Mouse (Mus musculus) CD4-positive, CD25-positive, alpha-beta regulatory T cell, adult 2 months (primary cell): ENCODE measurements around the gene Vapb.
"Not testable (repeated sequence)": the region's sequence is repeated elsewhere in the genome, so short reads cannot be mapped to it uniquely, and the experiment has no call there.

Source experiments
- DNase-seq: peaks from one replicate; pipeline ENCODE4 v3.0.0-alpha.2; 2012; ENCODE audit warnings: low read depth, low spot score

Vapb gene

GRCm38 (mm10) chr2:173737222-173737989 is at the start of gene Vapb:
TSS of gene Vapb (plus strand) at chr2:173737511.
- peak; percentile 100 for DNase-seq

- DNase-seq, result no peak
Observed at GRCm38 (mm10) chr2:173689835-173690234, 47.5 kb upstream of the Vapb start.

DNA sequence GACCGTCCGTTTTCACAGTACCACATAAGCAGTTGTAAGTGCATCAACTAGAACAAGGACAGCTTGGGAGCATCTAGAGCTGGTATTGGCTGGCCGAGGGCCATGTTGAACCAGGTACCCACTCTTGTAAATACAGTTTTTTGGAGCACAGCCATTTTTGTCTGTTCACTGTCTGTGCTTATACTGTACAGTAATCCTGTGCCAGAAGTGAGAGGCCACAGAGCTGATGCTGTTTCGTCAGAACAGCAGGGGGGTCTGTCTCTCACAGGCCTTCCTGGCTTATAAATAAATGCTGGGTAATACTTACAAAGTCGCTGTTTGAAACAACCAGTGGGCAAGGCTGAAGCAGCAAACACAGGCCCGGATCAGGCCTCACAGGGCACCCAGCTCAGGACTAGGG is 45.6 kb upstream of the Vapb start:
- DNase-seq, result no peak

GRCm38 (mm10) chr2:173692693-173693092 is 44.6 kb upstream of the Vapb start:
- no peak for DNase-seq

DNA sequence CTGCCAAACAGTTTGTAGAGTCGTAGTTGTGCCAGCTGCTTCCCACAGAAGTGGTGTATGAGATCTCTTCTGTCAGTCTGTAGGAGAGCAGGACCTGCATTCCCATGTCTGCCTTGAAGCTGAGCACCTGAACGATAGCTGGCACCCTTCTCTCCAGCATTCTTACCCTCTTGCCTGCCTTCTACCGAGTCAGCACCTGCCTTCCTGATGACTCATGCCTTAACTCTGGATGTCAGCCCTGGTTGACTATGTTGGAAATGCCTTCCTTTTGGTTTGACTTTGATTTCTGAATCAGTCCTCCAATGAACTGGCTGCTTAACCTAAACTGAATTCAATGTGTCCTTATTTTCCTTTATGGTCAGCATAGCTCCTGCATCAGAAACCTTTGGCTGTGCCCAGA is 38.5 kb upstream of the Vapb start:
- DNase-seq, result no peak

GRCm38 (mm10) chr2:173702096-173702866 is 35.0 kb upstream of the Vapb start:
- DNase-seq, result no peak

GRCm38 (mm10) chr2:173702867-173703237 is 34.5 kb upstream of the Vapb start:
- no peak for DNase-seq

GRCm38 (mm10) chr2:173705827-173706551 is 31.3 kb upstream of the Vapb start:
- DNase-seq, result no peak

DNA sequence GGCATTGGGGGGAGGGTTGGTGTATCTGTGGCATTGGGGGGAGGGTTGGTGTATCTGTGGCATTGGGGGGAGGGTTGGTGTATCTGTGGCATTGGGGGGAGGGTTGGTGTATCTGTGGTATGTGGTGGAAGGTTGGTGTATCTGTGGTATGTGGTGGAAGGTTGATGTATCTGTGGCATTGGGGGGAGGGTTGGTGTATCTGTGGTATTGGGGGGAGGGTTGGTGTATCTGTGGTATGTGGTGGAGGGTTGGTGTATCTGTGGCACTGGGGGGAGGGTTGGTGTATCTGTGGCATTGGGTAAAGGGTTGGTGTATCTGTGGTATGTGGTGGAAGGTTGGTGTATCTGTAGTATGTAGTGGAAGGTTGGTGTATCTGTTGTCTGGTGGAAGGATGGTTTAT is 29.7 kb upstream of the Vapb start:
- DNase-seq, result peak; percentile 11

GRCm38 (mm10) chr2:173710193-173710592 is 27.1 kb upstream of the Vapb start:
- no peak for DNase-seq

GRCm38 (mm10) chr2:173712656-173713055 is 24.7 kb upstream of the Vapb start:
- DNase-seq, result no peak

GRCm38 (mm10) chr2:173713241-173713640 is 24.1 kb upstream of the Vapb start:
- DNase-seq, result no peak

GRCm38 (mm10) chr2:173714620-173715218 is 22.6 kb upstream of the Vapb start:
- no peak for DNase-seq

DNA sequence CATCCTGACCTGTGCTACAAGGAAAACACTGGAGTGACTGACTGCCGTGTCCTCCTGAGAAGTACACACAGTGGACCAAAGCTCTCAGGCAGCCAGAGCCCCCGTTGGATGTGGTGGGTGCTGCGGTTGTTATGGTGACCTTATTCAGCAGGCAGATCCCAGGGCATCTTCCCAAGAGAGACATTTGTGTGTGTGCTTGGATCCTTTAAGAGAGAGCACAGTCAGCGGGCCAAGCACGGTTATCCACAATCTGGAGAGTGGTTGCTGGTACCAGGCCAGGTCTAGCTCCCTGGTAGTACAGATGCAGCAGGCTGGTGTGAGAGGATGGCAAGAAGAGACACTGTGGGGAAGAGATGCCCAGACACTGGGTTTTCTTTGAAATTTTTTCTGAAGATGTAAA is 20.3 kb upstream of the Vapb start:
- DNase-seq, result no peak

DNA sequence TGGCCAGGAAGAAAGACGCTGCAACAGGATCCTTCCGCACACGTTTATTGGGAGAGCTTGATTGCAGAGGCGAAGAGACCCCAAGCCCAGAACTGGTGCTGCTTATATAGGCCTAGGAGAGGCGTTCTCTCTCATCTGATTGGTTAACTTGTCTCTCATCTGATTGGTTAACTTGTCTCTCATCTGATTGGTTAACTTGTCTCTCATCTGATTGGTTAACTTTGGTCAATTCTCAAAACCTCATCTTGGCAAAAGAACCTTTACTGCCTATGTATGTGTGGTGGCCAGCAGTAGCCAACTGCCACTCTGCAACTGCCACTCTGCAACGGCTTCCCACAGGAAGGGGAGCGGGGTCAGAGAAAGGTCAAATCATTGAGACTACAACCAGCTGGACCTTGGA is 18.2 kb upstream of the Vapb start, which contains the start of gene 1700010B08Rik:
Gene 1700010B08Rik (plus strand): TSS at position 301 of the 400 bp plus-strand sequence.
- DNase-seq, result not testable (repeated sequence)

DNA sequence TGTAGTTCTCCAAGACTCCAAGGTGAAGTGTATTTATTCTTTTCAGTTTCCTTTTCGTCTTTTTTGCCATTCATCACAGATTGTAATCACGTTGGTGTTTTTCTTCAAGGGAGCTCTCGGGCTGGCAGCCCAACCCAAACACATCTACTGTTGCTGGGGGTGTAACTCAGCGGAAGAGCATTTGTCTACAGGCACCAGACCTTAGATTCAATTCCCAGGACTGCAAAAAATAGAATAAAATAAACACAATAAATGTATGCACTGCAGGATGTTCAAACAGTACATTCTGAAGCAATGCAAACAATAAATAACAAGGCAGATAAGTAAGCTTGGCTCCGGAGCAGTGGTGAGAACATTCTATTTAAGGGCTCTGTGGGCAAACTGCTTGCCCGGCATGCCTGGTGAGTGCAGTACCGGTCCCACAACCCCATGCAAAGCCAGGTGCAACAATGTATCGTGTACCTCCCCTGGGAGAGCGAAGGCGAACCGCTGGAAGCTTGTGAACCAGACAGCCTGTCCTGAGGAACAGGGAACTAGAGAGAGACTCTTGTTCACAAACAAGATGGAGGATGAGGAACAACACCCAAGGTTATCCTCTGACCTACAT is 15.0 kb upstream of the Vapb start:
- no peak for DNase-seq

DNA sequence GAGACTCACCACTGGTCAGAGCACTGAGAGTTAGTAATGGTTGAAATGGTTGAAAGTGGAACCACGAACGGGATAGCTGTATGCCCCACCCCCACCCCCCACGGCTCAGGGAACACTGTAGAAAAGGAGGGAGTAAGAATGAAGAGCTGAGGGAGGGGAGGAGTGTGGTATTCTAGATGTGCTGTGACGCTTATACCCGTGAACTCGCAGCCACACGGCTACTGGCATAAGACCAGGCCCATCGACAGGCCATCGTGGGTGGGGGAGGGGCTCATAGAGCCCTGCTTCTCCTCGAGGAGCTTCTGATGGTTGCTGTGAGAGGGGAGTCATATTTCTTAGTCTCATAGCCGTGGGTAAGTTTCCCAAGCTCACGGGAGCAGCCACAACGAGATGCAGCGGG is 12.9 kb upstream of the Vapb start:
- no peak for DNase-seq

- no peak for DNase-seq
Observed at GRCm38 (mm10) chr2:173724940-173725807, 12.1 kb upstream of the Vapb start.

GRCm38 (mm10) chr2:173725819-173726218 is 11.5 kb upstream of the Vapb start:
- no peak for DNase-seq

- DNase-seq, result no peak
Observed at GRCm38 (mm10) chr2:173730444-173730966, 6.8 kb upstream of the Vapb start.
